Mouse (Mus musculus) erythroblast, adult 5-6 weeks (primary cell): Measurements from ENCODE around the gene Gm3417. TPM values are rescaled to one million over a fixed set of nuclear protein-coding genes. Genes with fewer than 3 reads are reported as not detected.
A peak's percentile ranks its signal among the peaks of the same experiment; 100 is the strongest.
"Not testable (repeated sequence)": the region's sequence is repeated elsewhere in the genome, so short reads cannot be mapped to it uniquely, and the experiment has no call there.

ENCODE experiments used
- ATAC-seq: replicated peaks from 2 replicates; pipeline ENCODE4 v1.8.0; 2016; ENCODE audit warnings: moderate number of reproducible peaks, mild to moderate bottlenecking, moderate TSS enrichment, inconsistent platforms; ENCODE audit not compliant: poor library complexity, low FRiP score, severe bottlenecking
- total RNA-seq, 2 experiments: library from RNA; stranded (forward) in 1 of 2; stranded (reverse) in 1 of 2; fragments of 150-400 nt in 1 of 2; fragments of 200-764, 138-1000 nt in 1 of 2; gene quantifications; 2 replicates each; pipeline versions ENCODE4 v1.2.3 to v1.2.4; 2015 to 2017; ENCODE audit warnings: low replicate concordance in 2 of 2

Gm3417 gene
- total RNA-seq (2015; ENCODE audit: low replicate concordance) (not detected in 2 replicates), total RNA-seq (2017; ENCODE audit: low replicate concordance) (not detected in 2 replicates)

DNA sequence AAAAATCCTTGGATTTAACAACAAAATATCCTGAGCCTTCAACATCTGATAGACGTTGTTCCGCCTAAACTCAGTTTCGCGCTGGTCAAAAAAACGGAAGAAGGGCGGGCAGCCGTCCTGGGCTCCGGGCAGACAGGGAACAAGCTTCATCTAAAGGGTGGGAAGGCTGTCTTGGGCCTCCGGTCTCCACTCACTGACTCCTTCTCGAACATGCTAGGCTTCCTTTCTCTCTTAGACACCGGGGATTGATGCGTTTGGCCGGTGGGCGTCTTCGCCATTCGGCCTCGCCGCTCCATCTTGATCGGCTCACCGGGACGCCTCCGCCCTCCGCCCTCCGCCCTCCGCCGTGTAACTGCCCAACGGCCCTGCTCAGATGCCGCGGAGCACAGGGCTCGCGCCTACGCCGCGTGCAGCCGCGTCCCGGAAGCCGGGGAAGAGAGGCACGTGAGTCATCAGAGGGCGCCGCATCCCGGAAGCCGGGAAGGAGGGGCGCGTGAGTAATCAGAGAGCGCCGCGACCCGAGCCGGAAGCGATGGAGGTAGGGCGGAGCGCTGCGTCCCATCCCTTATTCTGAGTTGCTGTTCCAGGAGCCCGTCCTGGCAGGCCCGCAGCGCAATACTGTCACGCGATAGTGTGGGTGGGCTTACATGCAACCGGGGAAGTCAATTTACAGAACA is at the start of gene Gm3417, which contains the start of gene 9030025P20Rik:
TSS of gene Gm3417 (minus strand) at position 429 of the 677 bp plus-strand sequence.
TSS of gene 9030025P20Rik (plus strand) at position 107 of the 677 bp plus-strand sequence.
- ATAC-seq = peak; percentile 95

DNA sequence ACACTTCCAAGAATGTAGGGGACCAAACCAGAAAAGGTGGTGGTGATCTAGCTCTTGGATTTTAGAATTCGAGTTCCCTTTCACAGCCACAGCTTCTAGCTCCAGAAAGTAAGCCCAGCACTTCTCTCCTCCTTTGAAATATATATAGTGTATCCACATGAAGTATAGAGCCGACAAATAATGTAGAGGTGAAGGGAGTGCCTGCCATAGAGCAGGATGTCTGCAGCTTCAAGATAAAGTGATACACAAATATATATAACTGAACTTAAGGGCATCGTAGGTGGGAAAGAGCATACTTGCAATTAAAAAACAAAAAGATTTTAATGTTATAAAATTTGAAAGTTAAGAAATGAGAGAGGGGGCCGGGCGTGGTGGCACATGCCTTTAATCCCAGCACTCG is 46.9 kb upstream of the Gm3417 start:
- ATAC-seq = peak; percentile 63

DNA sequence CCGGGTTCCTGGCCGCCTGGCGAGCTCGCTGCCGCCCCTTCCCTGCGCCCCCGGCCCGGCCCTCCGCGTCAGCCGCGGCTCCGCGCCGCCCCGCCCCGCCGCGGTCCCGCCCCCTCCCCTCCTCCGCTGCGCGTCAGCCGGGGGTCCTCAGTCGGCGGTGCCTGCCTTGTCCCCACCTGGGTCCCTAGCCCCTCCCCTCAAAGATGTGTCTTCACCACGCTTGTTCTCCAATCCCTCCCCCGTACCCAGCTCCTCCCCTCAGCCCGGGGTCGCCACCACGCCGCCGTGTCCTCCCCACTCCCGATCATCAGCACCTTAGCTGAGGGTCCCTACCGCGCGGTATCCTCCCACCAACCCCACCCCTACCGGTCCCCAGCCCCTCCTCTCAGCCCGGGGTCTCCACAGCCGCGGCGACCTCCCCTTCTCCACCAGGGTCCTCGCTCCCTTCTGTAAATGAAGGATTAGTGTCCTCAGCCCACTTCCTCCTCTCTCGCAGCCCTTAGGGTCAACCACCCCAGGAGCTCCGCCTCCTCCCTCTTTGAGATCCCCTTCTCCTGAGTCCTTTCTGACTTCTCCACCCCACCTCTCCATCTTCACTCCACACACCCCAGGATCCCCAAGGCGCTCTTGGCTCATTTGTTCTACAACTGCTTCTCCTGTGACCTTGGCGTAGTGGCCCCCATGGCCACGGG is 46.1 kb upstream of the Gm3417 start:
- ATAC-seq = peak; percentile 31; the same call in 1 of the 2 replicates

DNA sequence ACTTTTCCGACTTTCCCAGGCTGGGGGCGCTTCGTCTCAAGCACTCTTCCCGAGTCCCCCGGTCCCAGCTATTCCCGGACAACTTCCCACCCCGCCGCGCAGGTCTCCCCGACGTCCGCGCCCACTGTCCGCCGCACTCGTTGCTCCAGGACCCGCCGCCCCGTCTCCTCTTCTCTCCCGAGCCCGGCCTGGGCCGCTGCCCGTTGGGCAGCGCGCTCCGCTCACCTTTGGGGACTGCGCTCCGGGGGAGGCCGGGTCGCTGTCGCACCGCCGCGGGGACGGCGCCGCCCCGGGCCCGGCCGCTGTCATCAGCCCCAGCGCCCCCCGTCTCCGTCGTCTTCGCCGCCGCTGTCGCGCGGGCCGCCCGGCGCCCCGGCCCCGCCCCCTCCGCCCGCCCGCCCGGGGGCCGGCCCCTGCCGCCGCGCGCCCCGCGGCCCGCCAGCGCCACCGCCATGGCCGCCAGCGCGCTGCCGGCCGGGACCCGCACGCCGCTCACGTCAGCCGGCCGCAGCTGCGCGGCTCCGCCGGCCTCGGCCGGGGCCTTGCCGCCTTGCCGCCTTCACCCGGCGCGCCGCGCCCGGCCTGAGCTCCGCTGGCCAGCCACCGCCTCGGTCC is 45.4 kb upstream of the Gm3417 start:
- peak; percentile 38 for ATAC-seq

DNA sequence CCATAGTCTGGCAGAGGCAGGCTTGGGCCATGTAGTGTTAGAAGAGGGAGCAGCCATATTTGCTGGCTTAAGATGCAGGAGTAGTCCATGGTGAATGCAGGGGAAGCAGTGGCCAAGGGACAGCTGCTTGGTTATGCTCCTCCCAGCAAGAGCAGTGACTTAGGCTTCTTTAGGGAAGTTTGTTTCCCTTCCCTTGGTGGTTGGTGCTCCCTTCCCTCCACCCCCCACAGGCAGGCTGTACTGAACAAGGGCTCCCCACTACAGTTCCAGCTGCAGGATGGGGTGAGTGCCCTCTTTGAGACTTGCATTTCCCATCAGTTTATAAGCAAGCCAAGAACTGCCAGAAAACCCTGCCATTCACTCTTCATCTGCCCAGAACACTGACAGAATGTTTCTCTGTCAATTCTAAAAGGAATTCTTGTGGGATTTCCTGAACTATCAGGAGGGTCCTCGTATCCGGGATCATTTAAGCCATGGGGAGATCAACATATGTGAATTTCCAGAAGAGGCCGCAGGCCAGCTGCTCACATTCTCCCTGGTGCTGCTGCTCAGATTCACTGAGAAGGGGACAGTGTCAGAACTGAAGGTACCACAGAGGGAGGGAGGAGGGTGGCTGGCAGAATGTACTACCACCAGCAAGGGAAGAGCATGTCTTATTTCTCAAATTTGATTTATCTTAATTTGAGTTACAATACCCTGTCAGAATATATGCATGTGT is 43.1 kb upstream of the Gm3417 start:
- ATAC-seq = not testable (repeated sequence)

DNA sequence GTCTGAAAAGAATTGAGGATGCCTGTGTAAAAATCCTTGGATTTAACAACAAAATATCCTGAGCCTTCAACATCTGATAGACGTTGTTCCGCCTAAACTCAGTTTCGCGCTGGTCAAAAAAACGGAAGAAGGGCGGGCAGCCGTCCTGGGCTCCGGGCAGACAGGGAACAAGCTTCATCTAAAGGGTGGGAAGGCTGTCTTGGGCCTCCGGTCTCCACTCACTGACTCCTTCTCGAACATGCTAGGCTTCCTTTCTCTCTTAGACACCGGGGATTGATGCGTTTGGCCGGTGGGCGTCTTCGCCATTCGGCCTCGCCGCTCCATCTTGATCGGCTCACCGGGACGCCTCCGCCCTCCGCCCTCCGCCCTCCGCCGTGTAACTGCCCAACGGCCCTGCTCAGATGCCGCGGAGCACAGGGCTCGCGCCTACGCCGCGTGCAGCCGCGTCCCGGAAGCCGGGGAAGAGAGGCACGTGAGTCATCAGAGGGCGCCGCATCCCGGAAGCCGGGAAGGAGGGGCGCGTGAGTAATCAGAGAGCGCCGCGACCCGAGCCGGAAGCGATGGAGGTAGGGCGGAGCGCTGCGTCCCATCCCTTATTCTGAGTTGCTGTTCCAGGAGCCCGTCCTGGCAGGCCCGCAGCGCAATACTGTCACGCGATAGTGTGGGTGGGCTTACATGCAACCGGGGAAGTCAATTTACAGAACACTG is 31.3 kb upstream of the Gm3417 start, which contains the start of gene Gm3435:
TSS of gene Gm3435 (plus strand) at position 471 of the 708 bp plus-strand sequence.
- ATAC-seq = peak; percentile 94

DNA sequence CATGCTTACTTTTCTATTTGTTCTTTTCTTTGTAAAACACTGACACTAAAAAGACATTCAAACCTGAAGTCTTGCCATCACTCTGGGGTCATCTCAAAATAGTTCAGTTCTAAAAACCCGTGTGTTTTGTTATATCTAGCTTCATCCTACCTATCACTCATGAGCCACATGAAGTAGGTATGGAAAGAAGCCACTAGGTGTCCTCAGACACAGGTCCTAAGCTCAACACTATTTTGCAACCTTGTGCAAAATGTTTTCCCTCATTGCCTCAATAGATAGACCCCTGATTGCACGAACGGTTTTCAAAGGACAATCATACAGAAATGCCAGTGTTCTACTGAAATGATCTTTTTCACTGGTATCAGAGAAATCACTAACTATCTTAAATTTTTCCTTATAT is 30.5 kb upstream of the Gm3417 start:
- peak; percentile 80 for ATAC-seq

GRCm38 (mm10) chr17:15000047-15000446 is 21.5 kb upstream of the Gm3417 start:
- ATAC-seq = peak; percentile 54

- ATAC-seq = peak; percentile 62
Observed at GRCm38 (mm10) chr17:14994140-14994539, 15.6 kb upstream of the Gm3417 start.

GRCm38 (mm10) chr17:14993139-14993832 is 14.7 kb upstream of the Gm3417 start:
- ATAC-seq = peak; percentile 27

- ATAC-seq = peak; percentile 36
Observed at GRCm38 (mm10) chr17:14992522-14993138, 14.0 kb upstream of the Gm3417 start.

- ATAC-seq = not testable (repeated sequence)
Observed at GRCm38 (mm10) chr17:14990116-14990702, 11.6 kb upstream of the Gm3417 start.

DNA sequence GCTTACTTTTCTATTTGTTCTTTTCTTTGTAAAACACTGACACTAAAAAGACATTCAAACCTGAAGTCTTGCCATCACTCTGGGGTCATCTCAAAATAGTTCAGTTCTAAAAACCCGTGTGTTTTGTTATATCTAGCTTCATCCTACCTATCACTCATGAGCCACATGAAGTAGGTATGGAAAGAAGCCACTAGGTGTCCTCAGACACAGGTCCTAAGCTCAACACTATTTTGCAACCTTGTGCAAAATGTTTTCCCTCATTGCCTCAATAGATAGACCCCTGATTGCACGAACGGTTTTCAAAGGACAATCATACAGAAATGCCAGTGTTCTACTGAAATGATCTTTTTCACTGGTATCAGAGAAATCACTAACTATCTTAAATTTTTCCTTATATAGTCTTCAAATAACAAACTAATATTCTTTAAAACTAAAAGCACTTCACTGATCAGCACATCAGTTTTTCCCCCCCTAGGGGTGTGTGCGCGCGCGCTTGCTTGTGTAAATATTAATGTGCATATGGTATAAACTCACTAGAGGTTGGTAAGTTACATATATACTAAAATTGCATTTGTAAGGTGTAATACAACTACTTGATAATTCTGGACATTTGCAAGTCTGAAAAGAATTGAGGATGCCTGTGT is 750 bp downstream of the Gm3417 start:
- ATAC-seq = peak; percentile 78

GRCm38 (mm10) chr17:14968373-14968913 is 10.1 kb downstream of the Gm3417 start:
- peak; percentile 53 for ATAC-seq

- peak; percentile 12 for ATAC-seq
Observed at GRCm38 (mm10) chr17:14961557-14962154, 16.9 kb downstream of the Gm3417 start.

DNA sequence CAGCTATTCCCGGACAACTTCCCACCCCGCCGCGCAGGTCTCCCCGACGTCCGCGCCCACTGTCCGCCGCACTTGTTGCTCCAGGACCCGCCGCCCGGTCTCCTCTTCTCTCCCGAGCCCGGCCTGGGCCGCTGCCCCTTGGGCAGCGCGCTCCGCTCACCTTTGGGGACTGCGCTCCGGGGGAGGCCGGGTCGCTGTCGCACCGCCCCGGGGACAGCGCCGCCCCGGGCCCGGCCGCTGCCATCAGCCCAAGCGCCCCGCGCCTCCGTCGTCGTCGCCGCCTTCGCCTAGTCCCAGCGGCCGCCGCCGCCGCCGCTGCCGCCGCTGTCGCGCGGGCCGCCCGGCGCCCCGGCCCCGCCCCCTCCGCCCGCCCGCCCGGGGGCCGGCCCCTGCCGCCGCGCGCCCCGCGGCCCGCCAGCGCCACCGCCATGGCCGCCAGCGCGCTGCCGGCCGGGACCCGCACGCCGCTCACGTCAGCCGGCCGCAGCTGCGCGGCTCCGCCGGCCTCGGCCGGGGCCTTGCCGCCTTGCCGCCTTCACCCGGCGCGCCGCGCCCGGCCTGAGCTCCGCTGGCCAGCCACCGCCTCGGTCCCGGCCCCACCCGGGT is 17.5 kb downstream of the Gm3417 start, which contains the start of gene Phf10:
TSS of gene Phf10 (minus strand) at position 323 of the 606 bp plus-strand sequence.
- ATAC-seq = peak; percentile 21; the same call in 1 of the 2 replicates
